Comparison of ENCODE assay signal across 18 mouse cellular contexts in genomic region chr4:155660641-155661040, GRCm38 (mm10). TPM values are rescaled to one million over a fixed set of nuclear protein-coding genes. Genes with fewer than 3 reads are reported as not detected.
A peak's percentile ranks its signal among the peaks of the same experiment; 100 is the strongest.
DNase-seq lines count a peak whose midpoint lies in the region; ATAC-seq and TF ChIP-seq lines count a peak whose summit lies in the region.
"Had no signal": no experiment of that assay in that cellular context is flagged by ENCODE, and none has a peak within 500 bp of the region (broad histone marks: within the 10 kb centered on the region; RNA-seq: fewer than 3 reads in every experiment).

No protein-coding gene starts in this region.

- peak; percentile 80 for DNase-seq in adrenal gland, postnatal 10 days
- DNase-seq in adrenal gland, postnatal 4 days (ENCODE audit: low spot score in 2 of 2) = no peak
- DNase-seq in kidney, postnatal 10 days = peak; percentile 53
- peak; percentile 66 for DNase-seq in 416B (ENCODE audit: low read depth)
- DNase-seq in hindbrain, embryonic 10.5 days (ENCODE audit: low spot score) = no peak
- DNase-seq in frontal cortex, postnatal 14 days (ENCODE audit: low spot score in 2 of 2) = no peak
- DNase-seq: cerebellum, adult 2 months; right cerebral cortex, postnatal 14 days had no signal

- peak; percentile 21; the same call in 1 of the 2 replicates for TF ChIP-seq POLR2A in embryonic fibroblast, embryonic 13.5 days (IDR thresholded peaks at IDR 0.05; ENCODE audit: low read depth, low read length)

- WGBS in kidney, embryonic 15.5 days = 69% methylated on average over 12 of the region's 12 CpGs
- WGBS in hindbrain, embryonic 10.5 days = 90% methylated on average over 12 of the region's 12 CpGs

- H3K27ac ChIP-seq in kidney, embryonic 15.5 days = no peak overlapping the region
- no peak overlapping the region for H3K27ac ChIP-seq in embryonic fibroblast, embryonic 13.5 days (ENCODE audit: insufficient read depth, low read length)
- no peak overlapping the region for H3K27ac ChIP-seq in hindbrain, embryonic 10.5 days
- H3K27ac ChIP-seq: hindbrain, embryonic 14.5 days; limb, embryonic 13.5 days; macrophage; stomach, embryonic 15.5 days had no signal

- peaks cover 7% of the 10 kb centered on the region for H3K27me3 ChIP-seq in kidney, embryonic 15.5 days
- H3K27me3 ChIP-seq in hindbrain, embryonic 10.5 days (ENCODE audit: insufficient read depth, poor library complexity, severe bottlenecking) = peaks cover 18% of the 10 kb centered on the region
- H3K27me3 ChIP-seq: stomach, embryonic 15.5 days had no signal

- H3K36me3 ChIP-seq in kidney, embryonic 15.5 days = peaks cover 43% of the 10 kb centered on the region
- H3K36me3 ChIP-seq in hindbrain, embryonic 10.5 days = peaks cover 40% of the 10 kb centered on the region

- H3K4me2 ChIP-seq in kidney, embryonic 15.5 days = no peak overlapping the region
- H3K4me2 ChIP-seq: hindbrain, embryonic 14.5 days; limb, embryonic 13.5 days; stomach, embryonic 15.5 days had no signal

- no peak overlapping the region for H3K9ac ChIP-seq in kidney, embryonic 15.5 days
- H3K9ac ChIP-seq: hindbrain, embryonic 14.5 days; limb, embryonic 13.5 days; stomach, embryonic 15.5 days had no signal

- TF ChIP-seq CTCF in embryonic fibroblast, embryonic 13.5 days (IDR thresholded peaks at IDR 0.05; ENCODE audit: borderline replicate concordance, insufficient read depth, low read length) = no peak

- H3K9me3 ChIP-seq in kidney, embryonic 15.5 days (replicated peaks) = no peaks in the 10 kb centered on the region
- no peaks in the 10 kb centered on the region for H3K9me3 ChIP-seq in hindbrain, embryonic 10.5 days
- H3K9me3 ChIP-seq: limb, embryonic 13.5 days; stomach, embryonic 15.5 days had no signal

- ATAC-seq in kidney, embryonic 15.5 days (replicated peaks; ENCODE audit: low FRiP score) = no peak

- H3K4me1 ChIP-seq in kidney, embryonic 15.5 days = 0 out of 2 replicates have a peak, but pooled peaks cover 5% of the 10 kb centered on the region
- no peaks in the 10 kb centered on the region for H3K4me1 ChIP-seq in embryonic fibroblast, embryonic 13.5 days (ENCODE audit: control insufficient read depth, insufficient read depth, low read length)
- H3K4me1 ChIP-seq in hindbrain, embryonic 10.5 days (replicated peaks) = no peaks in the 10 kb centered on the region
- H3K4me1 ChIP-seq: limb, embryonic 13.5 days had no signal

- no peak overlapping the region for H3K4me3 ChIP-seq in kidney, embryonic 15.5 days (replicated peaks)
- H3K4me3 ChIP-seq in embryonic fibroblast, embryonic 13.5 days (ENCODE audit: insufficient read depth, low read length) = no peak overlapping the region
- no peak overlapping the region for H3K4me3 ChIP-seq in hindbrain, embryonic 10.5 days
- H3K4me3 ChIP-seq: limb, embryonic 13.5 days; stomach, embryonic 15.5 days had no signal

RNA-seq across cellular contexts. Expression of gene Mmp23, which starts 7.5 kb away (rescaled TPM):
- 10 to 100 TPM; 16.6 to 18.9 TPM for total RNA-seq in adrenal gland, postnatal 10 days (2021)
- total RNA-seq in adrenal gland, postnatal 4 days (2021) = 10 to 100 TPM; 18.8 to 25.4 TPM
- 51.7 and 68.7 TPM in 2 replicates for polyA plus RNA-seq in kidney, embryonic 15.5 days (2015; fragmentation: Nextera tagmentation; extraction: Ambion mirVana)
- 80.7 and 93.1 TPM in 2 replicates for polyA plus RNA-seq in embryonic fibroblast, embryonic 13.5 days (2011; ENCODE audit: insufficient read length, low read depth, missing spikeins)
- 4.2 and 4.4 TPM in 2 replicates for polyA plus RNA-seq in hindbrain, embryonic 10.5 days (2016; fragmentation: Nextera tagmentation; extraction: Ambion mirVana)
- polyA plus RNA-seq: macrophage had no signal

RNA-seq across cellular contexts. Expression of gene Mib2, which starts 8.4 kb away (rescaled TPM):
- 10 to 100 TPM; 36.3 to 40.4 TPM for total RNA-seq in adrenal gland, postnatal 10 days (2021)
- 10 to 100 TPM; 41.5 to 44.2 TPM for total RNA-seq in adrenal gland, postnatal 4 days (2021)
- polyA plus RNA-seq in kidney, embryonic 15.5 days (2015; fragmentation: Nextera tagmentation; extraction: Ambion mirVana) = 25.8 and 30.2 TPM in 2 replicates
- polyA plus RNA-seq in embryonic fibroblast, embryonic 13.5 days (2011; ENCODE audit: insufficient read length, low read depth, missing spikeins) = 17.2 and 21.1 TPM in 2 replicates
- polyA plus RNA-seq in hindbrain, embryonic 10.5 days (2016; fragmentation: Nextera tagmentation; extraction: Ambion mirVana) = 19.5 and 21.8 TPM in 2 replicates

RNA-seq across cellular contexts. Expression of gene Gm10563, which starts 15.4 kb away (rescaled TPM):
- not detected for total RNA-seq in adrenal gland, postnatal 10 days (2021)
- not detected for total RNA-seq in adrenal gland, postnatal 4 days (2021)
- not detected in 2 replicates for polyA plus RNA-seq in kidney, embryonic 15.5 days (2015; fragmentation: Nextera tagmentation; extraction: Ambion mirVana)
- not detected in 2 replicates for polyA plus RNA-seq in embryonic fibroblast, embryonic 13.5 days (2011; ENCODE audit: insufficient read length, low read depth, missing spikeins)
- not detected in 2 replicates for polyA plus RNA-seq in hindbrain, embryonic 10.5 days (2016; fragmentation: Nextera tagmentation; extraction: Ambion mirVana)
- total RNA-seq: ES-E14; midbrain, postnatal 0 days had no signal
- polyA plus RNA-seq: cerebellum, adult 2 months; hindbrain, embryonic 14.5 days; kidney, embryonic 16.5 days; limb, embryonic 13.5 days; macrophage; midbrain, postnatal 0 days; neural tube, embryonic 14.5 days; stomach, embryonic 15.5 days had no signal

RNA-seq across cellular contexts. Expression of gene Fndc10, which starts 33.5 kb away (rescaled TPM):
- total RNA-seq in adrenal gland, postnatal 10 days (2021) = 10 to 100 TPM; 36.3 to 49.0 TPM
- 10 to 100 TPM; 54.6 to 60.4 TPM for total RNA-seq in adrenal gland, postnatal 4 days (2021)
- 4.9 and 5.3 TPM in 2 replicates for polyA plus RNA-seq in kidney, embryonic 15.5 days (2015; fragmentation: Nextera tagmentation; extraction: Ambion mirVana)
- polyA plus RNA-seq in embryonic fibroblast, embryonic 13.5 days (2011; ENCODE audit: insufficient read length, low read depth, missing spikeins) = 11.1 and 16.1 TPM in 2 replicates
- 0.72 and 1.8 TPM in 2 replicates for polyA plus RNA-seq in hindbrain, embryonic 10.5 days (2016; fragmentation: Nextera tagmentation; extraction: Ambion mirVana)

RNA-seq across cellular contexts. Expression of gene Cdk11b, which starts 36.0 kb away (rescaled TPM):
- total RNA-seq in adrenal gland, postnatal 10 days (2021) = 10 to 100 TPM; 34.6 to 38.3 TPM
- total RNA-seq in adrenal gland, postnatal 4 days (2021) = 10 to 100 TPM; 53.8 to 55.0 TPM
- polyA plus RNA-seq in kidney, embryonic 15.5 days (2015; fragmentation: Nextera tagmentation; extraction: Ambion mirVana) = 63.4 and 64.8 TPM in 2 replicates
- polyA plus RNA-seq in embryonic fibroblast, embryonic 13.5 days (2011; ENCODE audit: insufficient read length, low read depth, missing spikeins) = 75.2 and 77.0 TPM in 2 replicates
- polyA plus RNA-seq in hindbrain, embryonic 10.5 days (2016; fragmentation: Nextera tagmentation; extraction: Ambion mirVana) = 61.2 and 76.9 TPM in 2 replicates

Comparison
In these comparisons a context has a peak if more than half of its experiments do, and no peak if none do; other contexts are left out.
1. DNase-seq: peak in adrenal gland, postnatal 10 days (single experiment), kidney, postnatal 10 days (single experiment) and 416B (single experiment); none in adrenal gland, postnatal 4 days (0 of 2), hindbrain, embryonic 10.5 days (single experiment) and frontal cortex, postnatal 14 days (0 of 2).